In the genomic region with DNA sequence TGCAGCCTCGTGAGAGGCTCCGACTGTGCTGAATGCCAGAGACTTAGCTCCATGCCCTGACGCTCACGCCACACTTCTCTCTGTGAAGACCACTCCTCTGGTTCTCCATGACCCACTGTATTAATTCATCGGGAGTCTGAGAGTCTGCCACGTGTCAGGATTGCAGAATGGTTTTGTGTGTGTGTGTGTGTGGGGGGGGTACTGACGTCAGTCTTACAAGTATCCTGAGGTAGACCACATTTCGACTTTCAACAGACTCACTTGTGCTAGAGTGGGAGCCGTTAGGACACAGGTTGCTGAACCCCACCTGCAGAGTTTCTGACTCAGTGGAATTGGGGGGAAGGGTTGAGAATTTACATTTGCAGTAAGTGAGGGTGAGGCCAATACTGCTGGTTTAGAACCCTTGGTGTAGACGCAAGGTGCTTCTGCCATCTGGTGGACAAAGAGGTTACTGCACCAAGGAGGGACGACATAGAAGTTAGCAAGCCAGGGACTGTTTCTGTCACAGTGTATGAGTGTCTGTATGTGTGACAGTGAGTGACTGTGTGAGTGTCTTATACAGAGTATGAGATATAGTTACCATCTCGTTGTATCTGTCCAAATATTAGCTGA, we compare ENCODE assay signal across 1 mouse cellular context.
TF ChIP-seq lines count a peak whose summit lies in the region.

No protein-coding gene starts in this region.

TF ChIP-seq in CH12.LX, 34 proteins besides CTCF, POLR2A, EP300 and RAD21:
- TF ChIP-seq TCF12 (IDR thresholded peaks at IDR 0.05; ENCODE audit: low read depth, low read length) (peak; percentile 38; the same call in 1 of the 2 replicates), MAZ (IDR thresholded peaks at IDR 0.05; ENCODE audit: low read depth, low read length) (no peak), BHLHE40 (IDR thresholded peaks at IDR 0.05; ENCODE audit: low read depth, low read length) (no peak), JUND (conservative IDR thresholded peaks at IDR 0.05; ENCODE audit: low read depth, low read length) (peak; percentile 28; the same call in 1 of the 2 replicates), ZC3H11A (IDR thresholded peaks at IDR 0.05; ENCODE audit: low read depth, low read length) (peak; percentile 16), SMC3 (IDR thresholded peaks at IDR 0.05; ENCODE audit: low read depth, low read length) (peak; percentile 87), E2F4 (IDR thresholded peaks at IDR 0.05; ENCODE audit: insufficient replicate concordance, low read depth, low read length) (no peak)
